Mouse (Mus musculus): ENCODE data around the gene Gjc2. TPM values are rescaled to one million over a fixed set of nuclear protein-coding genes. Genes with fewer than 3 reads are reported as not detected.
"Not testable (repeated sequence)": the region's sequence is repeated elsewhere in the genome, so short reads cannot be mapped to it uniquely, and the experiment has no call there.

Gjc2 gene
- polyA plus RNA-seq, 1 experiment from 2014 or later: 0.23 TPM

GRCm38 (mm10) chr11:59216955-59217354, 33.9 kb upstream of the Gjc2 start:
- Histone ChIP-seq H3K4me1 (ENCODE audit: control insufficient read depth in 2 of 2, insufficient read depth in 2 of 2, low read length in 2 of 2) (peaks cover 0 to 52% of the 10 kb centered on the region in 2 experiments; a peak in 3 of 4 replicates), H3K36me3 (ENCODE audit: control insufficient read depth, insufficient read depth, low read length) (peaks cover 58% of the 10 kb centered on the region), H3K4me3 (ENCODE audit: control insufficient read depth in 1 of 2, insufficient read depth in 1 of 2, low read depth in 1 of 2, low read length in 2 of 2) (no peak overlapping the region), H3K9ac (ENCODE audit: low read length) (no peak overlapping the region), H3K9me3 (ENCODE audit: control insufficient read depth, low read length) (no peaks in the 10 kb centered on the region), H3K27ac (replicated peaks in 1 of 2; ENCODE audit: control insufficient read depth in 1 of 2, insufficient read depth in 1 of 2, low read depth in 2 of 2, low read length in 2 of 2) (no peak overlapping the region), H3K4me2 (ENCODE audit: low read length) (no peak overlapping the region), H3K27me3 (ENCODE audit: control insufficient read depth, insufficient read depth, low read length) (no peaks in the 10 kb centered on the region)
- ATAC-seq (ENCODE audit: insufficient number of reproducible peaks, insufficient read depth, low FRiP score, low read depth): no peak
- WGBS: 60% methylated on average over 3 of the region's 3 CpGs

DNA sequence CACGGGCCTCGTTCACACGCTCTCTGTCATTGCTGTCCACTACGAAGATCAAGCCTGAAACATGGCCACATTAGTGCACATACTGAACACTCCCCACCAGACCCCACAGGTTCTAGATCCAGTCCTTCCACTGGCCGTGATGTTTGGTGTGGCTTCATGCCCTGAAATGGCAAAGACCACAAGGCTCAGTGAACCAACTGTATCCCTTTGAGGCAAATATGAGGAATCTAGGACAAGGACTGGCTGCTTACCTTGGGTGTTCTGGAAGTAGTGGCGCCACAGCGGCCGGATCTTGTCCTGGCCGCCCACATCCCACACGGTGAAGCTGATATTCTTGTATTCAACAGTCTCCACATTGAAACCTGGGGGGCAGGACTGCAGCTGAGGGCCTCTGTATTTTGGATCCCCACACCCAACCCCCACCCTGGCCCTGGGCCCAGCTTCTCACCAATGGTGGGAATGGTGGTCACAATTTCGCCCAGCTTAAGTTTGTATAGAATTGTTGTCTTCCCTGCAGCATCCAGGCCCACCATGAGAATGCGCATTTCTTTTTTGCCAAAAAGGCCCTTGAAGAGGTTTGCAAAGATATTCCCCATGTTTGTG, 30.0 kb upstream of the Gjc2 start:
- WGBS: 86% methylated on average over 12 of the region's 12 CpGs
- Histone ChIP-seq H3K9me3 (ENCODE audit: control insufficient read depth, low read length) (no peaks in the 10 kb centered on the region), H3K4me3 (ENCODE audit: control insufficient read depth in 1 of 2, insufficient read depth in 1 of 2, low read depth in 1 of 2, low read length in 2 of 2) (no peak overlapping the region), H3K27me3 (ENCODE audit: control insufficient read depth, insufficient read depth, low read length) (no peaks in the 10 kb centered on the region), H3K27ac (replicated peaks in 1 of 2; ENCODE audit: control insufficient read depth in 1 of 2, insufficient read depth in 1 of 2, low read depth in 2 of 2, low read length in 2 of 2) (no peak overlapping the region), H3K9ac (ENCODE audit: low read length) (no peak overlapping the region), H3K36me3 (ENCODE audit: control insufficient read depth, insufficient read depth, low read length) (peaks cover 62% of the 10 kb centered on the region), H3K4me2 (ENCODE audit: low read length) (no peak overlapping the region), H3K4me1 (ENCODE audit: control insufficient read depth in 2 of 2, insufficient read depth in 2 of 2, low read length in 2 of 2) (peaks cover 2 to 40% of the 10 kb centered on the region in 2 experiments; a peak in 3 of 4 replicates)
- ATAC-seq (ENCODE audit: insufficient number of reproducible peaks, insufficient read depth, low FRiP score, low read depth): no peak

DNA sequence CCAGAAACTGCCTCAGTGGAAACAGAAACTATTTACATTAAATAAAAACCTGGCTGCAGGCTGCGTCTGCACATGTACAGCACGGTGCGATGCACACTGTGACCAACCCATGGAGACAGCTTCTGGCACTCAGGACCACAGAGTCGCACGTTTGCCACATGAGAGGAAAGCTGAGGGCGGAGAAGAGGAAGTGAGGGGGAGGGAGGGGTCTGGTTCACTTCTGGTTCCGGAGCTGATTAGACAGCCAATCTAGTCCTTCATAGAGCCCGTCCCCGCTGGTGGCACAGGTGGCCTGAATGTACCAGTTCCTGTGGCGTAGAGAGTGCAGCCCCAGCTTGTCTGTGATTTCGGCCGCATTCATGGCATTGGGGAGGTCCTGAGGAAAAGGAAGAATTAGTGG, 29.3 kb upstream of the Gjc2 start:
- 71% methylated on average over 12 of the region's 12 CpGs for WGBS
- H3K36me3 ChIP-seq (ENCODE audit: control insufficient read depth, insufficient read depth, low read length): peaks cover 57% of the 10 kb centered on the region
- not testable (repeated sequence) for H3K9ac ChIP-seq (ENCODE audit: low read length); H3K27me3 ChIP-seq (ENCODE audit: control insufficient read depth, insufficient read depth, low read length); H3K4me2 ChIP-seq (ENCODE audit: low read length); ATAC-seq (ENCODE audit: insufficient number of reproducible peaks, insufficient read depth, low FRiP score, low read depth); H3K9me3 ChIP-seq (ENCODE audit: control insufficient read depth, low read length); H3K4me3 ChIP-seq (ENCODE audit: control insufficient read depth in 1 of 2, insufficient read depth in 1 of 2, low read depth in 1 of 2, low read length in 2 of 2); H3K27ac ChIP-seq (replicated peaks in 1 of 2; ENCODE audit: control insufficient read depth in 1 of 2, insufficient read depth in 1 of 2, low read depth in 2 of 2, low read length in 2 of 2)
- H3K4me1 ChIP-seq (ENCODE audit: control insufficient read depth in 2 of 2, insufficient read depth in 2 of 2, low read length in 2 of 2): peaks cover 2 to 33% of the 10 kb centered on the region in 2 experiments; a peak in 3 of 4 replicates

DNA sequence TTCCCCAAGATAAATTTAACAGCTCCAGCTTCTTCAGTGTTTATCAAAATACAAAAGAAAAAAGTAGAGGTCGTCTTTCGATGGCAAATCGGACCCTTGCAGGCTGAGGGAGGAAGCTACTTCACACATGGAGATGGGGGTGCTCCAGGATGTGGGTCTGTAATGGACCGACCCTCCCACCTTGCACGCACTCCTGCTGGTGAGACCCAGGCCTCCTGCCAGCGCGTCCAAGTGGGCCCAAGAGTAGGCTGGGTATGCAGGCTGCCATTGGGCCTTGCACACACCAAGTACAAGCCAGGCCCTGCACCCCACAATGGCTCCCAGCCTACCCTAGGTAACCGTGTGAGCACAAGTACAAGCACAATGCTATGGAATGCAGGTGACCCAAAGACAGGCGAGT, 28.5 kb upstream of the Gjc2 start:
- H3K9me3 ChIP-seq (ENCODE audit: control insufficient read depth, low read length); ATAC-seq (ENCODE audit: insufficient number of reproducible peaks, insufficient read depth, low FRiP score, low read depth); H3K4me2 ChIP-seq (ENCODE audit: low read length); H3K27ac ChIP-seq (replicated peaks in 1 of 2; ENCODE audit: control insufficient read depth in 1 of 2, insufficient read depth in 1 of 2, low read depth in 2 of 2, low read length in 2 of 2); H3K4me3 ChIP-seq (ENCODE audit: control insufficient read depth in 1 of 2, insufficient read depth in 1 of 2, low read depth in 1 of 2, low read length in 2 of 2); H3K9ac ChIP-seq (ENCODE audit: low read length); H3K27me3 ChIP-seq (ENCODE audit: control insufficient read depth, insufficient read depth, low read length): not testable (repeated sequence)
- 84% methylated on average over 8 of the region's 9 CpGs for WGBS
- Histone ChIP-seq H3K4me1 (ENCODE audit: control insufficient read depth in 2 of 2, insufficient read depth in 2 of 2, low read length in 2 of 2) (peaks cover 2 to 29% of the 10 kb centered on the region in 2 experiments; a peak in 3 of 4 replicates), H3K36me3 (ENCODE audit: control insufficient read depth, insufficient read depth, low read length) (peaks cover 65% of the 10 kb centered on the region)

GRCm38 (mm10) chr11:59210020-59210419, 27.0 kb upstream of the Gjc2 start:
- Histone ChIP-seq H3K4me3 (ENCODE audit: control insufficient read depth in 1 of 2, insufficient read depth in 1 of 2, low read depth in 1 of 2, low read length in 2 of 2) (no peak overlapping the region), H3K9me3 (ENCODE audit: control insufficient read depth, low read length) (no peaks in the 10 kb centered on the region), H3K9ac (ENCODE audit: low read length) (no peak overlapping the region), H3K4me2 (ENCODE audit: low read length) (no peak overlapping the region), H3K36me3 (ENCODE audit: control insufficient read depth, insufficient read depth, low read length) (peaks cover 79% of the 10 kb centered on the region), H3K27ac (replicated peaks in 1 of 2; ENCODE audit: control insufficient read depth in 1 of 2, insufficient read depth in 1 of 2, low read depth in 2 of 2, low read length in 2 of 2) (no peak overlapping the region), H3K4me1 (ENCODE audit: control insufficient read depth in 2 of 2, insufficient read depth in 2 of 2, low read length in 2 of 2) (peaks cover 2 to 29% of the 10 kb centered on the region in 2 experiments; a peak in 3 of 4 replicates), H3K27me3 (ENCODE audit: control insufficient read depth, insufficient read depth, low read length) (no peaks in the 10 kb centered on the region)
- ATAC-seq (ENCODE audit: insufficient number of reproducible peaks, insufficient read depth, low FRiP score, low read depth): no peak
- WGBS: 71% methylated on average over 4 of the region's 4 CpGs

DNA sequence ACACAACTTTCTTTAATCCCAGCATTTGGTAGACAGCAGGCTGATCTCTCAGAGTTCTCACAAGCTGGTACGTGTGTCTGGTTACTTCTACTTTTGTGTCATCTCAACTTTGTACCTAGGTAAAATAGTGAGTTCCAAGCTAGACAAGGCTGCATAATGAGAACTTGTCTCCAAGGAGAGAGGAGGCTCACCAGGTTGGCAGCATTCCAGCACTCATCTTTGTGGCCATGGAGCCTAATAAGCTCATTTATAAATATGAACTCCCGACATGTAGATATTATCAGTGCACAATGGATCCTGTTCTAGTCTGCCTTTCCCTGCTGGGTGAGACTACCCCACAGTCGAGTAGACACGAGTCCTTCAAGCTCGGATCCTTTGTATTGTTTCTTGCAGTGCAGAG, 26.6 kb upstream of the Gjc2 start:
- Histone ChIP-seq H3K4me2 (ENCODE audit: low read length) (peak overlapping the region; percentile 75), H3K4me1 (ENCODE audit: control insufficient read depth in 2 of 2, insufficient read depth in 2 of 2, low read length in 2 of 2) (peaks cover 2 to 29% of the 10 kb centered on the region in 2 experiments; a peak in 3 of 4 replicates), H3K36me3 (ENCODE audit: control insufficient read depth, insufficient read depth, low read length) (peaks cover 79% of the 10 kb centered on the region), H3K9ac (ENCODE audit: low read length) (no peak overlapping the region), H3K27ac (replicated peaks in 1 of 2; ENCODE audit: control insufficient read depth in 1 of 2, insufficient read depth in 1 of 2, low read depth in 2 of 2, low read length in 2 of 2) (peak overlapping the region in 1 of 2 experiments; percentile 93; a peak in 1 of 4 replicates), H3K4me3 (ENCODE audit: control insufficient read depth in 1 of 2, insufficient read depth in 1 of 2, low read depth in 1 of 2, low read length in 2 of 2) (no peak overlapping the region), H3K27me3 (ENCODE audit: control insufficient read depth, insufficient read depth, low read length) (no peaks in the 10 kb centered on the region), H3K9me3 (ENCODE audit: control insufficient read depth, low read length) (no peaks in the 10 kb centered on the region)
- no peak for ATAC-seq (ENCODE audit: insufficient number of reproducible peaks, insufficient read depth, low FRiP score, low read depth)
- 70% methylated on average over 5 of the region's 5 CpGs for WGBS

GRCm38 (mm10) chr11:59209003-59209441, 26.0 kb upstream of the Gjc2 start:
- no peaks in the 10 kb centered on the region for H3K27me3 ChIP-seq (ENCODE audit: control insufficient read depth, insufficient read depth, low read length)
- peaks cover 79% of the 10 kb centered on the region for H3K36me3 ChIP-seq (ENCODE audit: control insufficient read depth, insufficient read depth, low read length)
- peak overlapping the region; percentile 75 to 79 for H3K4me3 ChIP-seq (ENCODE audit: control insufficient read depth in 1 of 2, insufficient read depth in 1 of 2, low read depth in 1 of 2, low read length in 2 of 2)
- H3K4me2 ChIP-seq (ENCODE audit: low read length): peak overlapping the region; percentile 75
- H3K27ac ChIP-seq (replicated peaks in 1 of 2; ENCODE audit: control insufficient read depth in 1 of 2, insufficient read depth in 1 of 2, low read depth in 2 of 2, low read length in 2 of 2): peak overlapping the region; percentile 20 to 93; a peak in 2 of 4 replicates
- peaks cover 2 to 25% of the 10 kb centered on the region in 2 experiments; a peak in 3 of 4 replicates for H3K4me1 ChIP-seq (ENCODE audit: control insufficient read depth in 2 of 2, insufficient read depth in 2 of 2, low read length in 2 of 2)
- peak overlapping the region; percentile 90 for H3K9ac ChIP-seq (ENCODE audit: low read length)
- H3K9me3 ChIP-seq (ENCODE audit: control insufficient read depth, low read length): no peaks in the 10 kb centered on the region
- 6% methylated on average over 18 of the region's 18 CpGs for WGBS
- peak; percentile 31 for ATAC-seq (ENCODE audit: insufficient number of reproducible peaks, insufficient read depth, low FRiP score, low read depth)
